Mouse (Mus musculus) NIH3T3 (cell line): ENCODE data around the gene Polr2b.

Source experiments
- DNase-seq: peaks from one replicate; pipeline ENCODE4 v3.0.0-alpha.2; 2012; ENCODE audit warnings: low read depth

Gene Polr2b

GRCm38 (mm10) chr5:77387414-77387704, 77.4 kb downstream of the Polr2b start:
- no peak for DNase-seq

- DNase-seq, result no peak
Measured at GRCm38 (mm10) chr5:77388359-77388758, 78.4 kb downstream of the Polr2b start.

GRCm38 (mm10) chr5:77390272-77390671, 80.3 kb downstream of the Polr2b start:
- DNase-seq, result no peak

- DNase-seq, result no peak
Measured at GRCm38 (mm10) chr5:77393094-77393619, 83.2 kb downstream of the Polr2b start.

- no peak for DNase-seq
Measured at GRCm38 (mm10) chr5:77393990-77394618, 84.2 kb downstream of the Polr2b start.

- DNase-seq, result no peak
Measured at GRCm38 (mm10) chr5:77398285-77399057, 88.5 kb downstream of the Polr2b start.
